Mouse (Mus musculus) kidney, adult 2 months (tissue): ENCODE data around the gene Reps2.

Source experiments
- CTCF ChIP-seq: fragments of 200-500 bp; conservative IDR thresholded peaks from 2 replicates; pipeline ENCODE4 v1.5.1; 2011; ENCODE audit warnings: low read depth, mild to moderate bottlenecking, control low read depth, low read length, moderate library complexity, mixed read lengths; ENCODE audit not compliant: insufficient read depth, insufficient read length
- POLR2A ChIP-seq: fragments of 200-500 bp; IDR thresholded peaks from one replicate; pipeline ENCODE4 v1.6.1; 2011; ENCODE audit warnings: low read depth, low read length, control low read depth

DNA sequence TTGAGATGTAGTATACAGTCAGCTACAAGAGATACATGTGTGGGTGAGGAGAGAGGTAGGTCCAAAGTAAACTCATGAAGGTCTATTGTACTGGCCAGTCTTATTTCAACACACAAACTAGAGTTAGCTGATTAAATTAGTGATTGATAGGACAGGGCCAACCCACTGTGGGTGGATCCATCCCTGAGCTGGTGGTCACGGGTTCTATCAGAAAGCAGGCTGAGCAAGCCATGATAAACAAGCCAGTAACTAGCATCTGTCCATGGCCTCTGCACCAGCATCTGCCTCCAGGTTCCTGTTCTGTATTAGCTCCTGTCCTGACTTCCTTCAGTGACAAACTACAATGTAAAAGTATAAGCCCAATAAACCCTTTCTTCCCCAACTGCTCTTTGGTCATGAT, 200.1 kb downstream of the Reps2 start:
- TF ChIP-seq CTCF (no peak), POLR2A (no peak)
